Mouse (Mus musculus) limb, embryonic 14.5 days (tissue): ENCODE results near the gene Hoxc10. TPM values are rescaled to one million over a fixed set of nuclear protein-coding genes. Genes with fewer than 3 reads are reported as not detected.

Experiments
- ATAC-seq: fragments of 200-750 bp; cut with Nextera tagmentation; 2 replicates; pipeline ENCODE4 v1.8.0; 2017; ENCODE audit warnings: low read depth, moderate number of reproducible peaks, moderate TSS enrichment; ENCODE audit not compliant: low FRiP score
- DNase-seq: peaks from one replicate; pipeline ENCODE4 v3.0.0-alpha.2; 2015; ENCODE audit warnings: low spot score
- H3K27ac ChIP-seq: fragments of 300-500 bp; sonication (generic); replicated peaks from 2 replicates; pipeline ENCODE4 v1.5.1; 2014; ENCODE audit warnings: low read depth, mild to moderate bottlenecking, low read length, moderate library complexity, mixed read lengths
- H3K27me3 ChIP-seq: fragments of 300-500 bp; sonication (generic); 2 replicates; pipeline ENCODE4 v1.6.1; 2014; ENCODE audit warnings: low read length, mixed read lengths; ENCODE audit not compliant: control insufficient read depth, insufficient read depth
- H3K36me3 ChIP-seq: fragments of 300-500 bp; sonication (generic); 2 replicates; pipeline ENCODE4 v1.6.1; 2014; ENCODE audit warnings: mild to moderate bottlenecking, low read length, moderate library complexity, mixed read lengths; ENCODE audit not compliant: control insufficient read depth, insufficient read depth
- H3K4me1 ChIP-seq: fragments of 300-500 bp; sonication (generic); 2 replicates; pipeline ENCODE4 v1.6.1; 2014; ENCODE audit warnings: antibody characterized with exemption, low read length, mixed read lengths; ENCODE audit not compliant: control insufficient read depth, insufficient read depth
- H3K4me2 ChIP-seq: fragments of 300-500 bp; sonication (generic); replicated peaks from 2 replicates; pipeline ENCODE4 v1.6.1; 2014; ENCODE audit warnings: low read depth, mild to moderate bottlenecking, low read length, moderate library complexity; ENCODE audit not compliant: severe bottlenecking
- H3K4me3 ChIP-seq: fragments of 300-500 bp; sonication (generic); replicated peaks from 2 replicates; pipeline ENCODE4 v1.5.1; 2014; ENCODE audit warnings: low read length
- H3K9ac ChIP-seq: fragments of 300-500 bp; sonication (generic); 2 replicates; pipeline ENCODE4 v1.6.1; 2014; ENCODE audit warnings: mild to moderate bottlenecking, low read depth, low read length, moderate library complexity; ENCODE audit not compliant: severe bottlenecking
- H3K9me3 ChIP-seq: fragments of 300-500 bp; sonication (generic); 2 replicates; pipeline ENCODE4 v1.6.1; 2016; ENCODE audit warnings: low read length; ENCODE audit not compliant: control insufficient read depth
- POLR2A ChIP-seq: fragments of 200-500 bp; IDR thresholded peaks from 2 replicates; pipeline ENCODE4 v1.8.0; 2012; ENCODE audit warnings: inconsistent platforms, mild to moderate bottlenecking, moderate library complexity, borderline replicate concordance; ENCODE audit not compliant: insufficient read depth, insufficient read length; ENCODE audit errors: extremely low read depth
- WGBS: fragments of 180-500 bp; shearing (Covaris S2); extraction: QIAGEN DNeasy Blood & Tissue Kit; methylation state at CpG from one replicate; pipeline ENCODE4 v1.1.7; 2014; 5-methylcytosine and 5-hydroxymethylcytosine counted together
- polyA plus RNA-seq, 2 experiments: library from polyadenylated mRNA; depleted of rRNA in 1 of 2; stranded (reverse) in 1 of 2; unstranded in 1 of 2; fragments of >200 nt; fragmentation: Nextera tagmentation in 1 of 2; extraction: Ambion mirVana in 1 of 2; gene quantifications; 2 replicates each; pipeline versions ENCODE4 v1.2.1 to v1.2.3; 2012 to 2014

Hoxc10 gene
- polyA plus RNA-seq, 2 experiments = 5.8 to 14.3 TPM

GRCm38 (mm10) chr15:102931706-102932358 is 34.8 kb upstream of the Hoxc10 start:
- Histone ChIP-seq H3K36me3 (no peaks in the 10 kb centered on the region), H3K4me2 (no peak overlapping the region), H3K4me1 (no peaks in the 10 kb centered on the region), H3K9me3 (no peaks in the 10 kb centered on the region), H3K9ac (no peak overlapping the region), H3K27ac (no peak overlapping the region), H3K27me3 (peaks cover 98% of the 10 kb centered on the region), H3K4me3 (no peak overlapping the region)
- WGBS = 2% methylated on average over 23 of the region's 23 CpGs
- ATAC-seq = no peak
- no peak for DNase-seq
- TF ChIP-seq POLR2A = no peak

GRCm38 (mm10) chr15:102934438-102934837 is 32.2 kb upstream of the Hoxc10 start:
- H3K36me3 ChIP-seq = no peaks in the 10 kb centered on the region
- WGBS = 2% methylated on average over 12 of the region's 12 CpGs
- TF ChIP-seq POLR2A = no peak
- ATAC-seq (no peak), DNase-seq (no peak)
- peaks cover 3% of the 10 kb centered on the region for H3K4me1 ChIP-seq
- H3K27ac ChIP-seq = no peak overlapping the region
- H3K9ac ChIP-seq = no peak overlapping the region
- H3K4me3 ChIP-seq = no peak overlapping the region
- no peaks in the 10 kb centered on the region for H3K9me3 ChIP-seq
- peak overlapping the region; percentile 32; the same call in 1 of the 2 replicates for H3K4me2 ChIP-seq
- peaks cover 99% of the 10 kb centered on the region for H3K27me3 ChIP-seq

GRCm38 (mm10) chr15:102934897-102935296 is 31.7 kb upstream of the Hoxc10 start:
- no peak overlapping the region for H3K27ac ChIP-seq
- no peak for TF ChIP-seq POLR2A
- H3K9ac ChIP-seq = no peak overlapping the region
- peaks cover 100% of the 10 kb centered on the region for H3K27me3 ChIP-seq
- ATAC-seq = no peak
- peaks cover 5% of the 10 kb centered on the region for H3K4me1 ChIP-seq
- no peak for DNase-seq
- 0% methylated on average over 26 of the region's 27 CpGs for WGBS
- peak overlapping the region; percentile 32 for H3K4me2 ChIP-seq
- no peaks in the 10 kb centered on the region for H3K36me3 ChIP-seq
- H3K4me3 ChIP-seq = peak overlapping the region; percentile 21
- no peaks in the 10 kb centered on the region for H3K9me3 ChIP-seq

GRCm38 (mm10) chr15:102936279-102936972 is 30.2 kb upstream of the Hoxc10 start, which contains the start of gene Hoxc12:
TSS of gene Hoxc12 (plus strand) at chr15:102936757.
- no peaks in the 10 kb centered on the region for H3K36me3 ChIP-seq
- WGBS = 5% methylated on average over 31 of the region's 31 CpGs
- H3K27ac ChIP-seq = no peak within 1 kb of the TSS
- H3K4me2 ChIP-seq = peak within 1 kb of the TSS; percentile 18; the same call in 1 of the 2 replicates
- no peaks in the 10 kb centered on the region for H3K9me3 ChIP-seq
- peaks cover 5% of the 10 kb centered on the region for H3K4me1 ChIP-seq
- no peak for TF ChIP-seq POLR2A
- ATAC-seq (no peak), DNase-seq (no peak)
- H3K9ac ChIP-seq = no peak within 1 kb of the TSS
- H3K4me3 ChIP-seq = peak within 1 kb of the TSS; percentile 31
- H3K27me3 ChIP-seq = peaks cover 100% of the 10 kb centered on the region

DNA sequence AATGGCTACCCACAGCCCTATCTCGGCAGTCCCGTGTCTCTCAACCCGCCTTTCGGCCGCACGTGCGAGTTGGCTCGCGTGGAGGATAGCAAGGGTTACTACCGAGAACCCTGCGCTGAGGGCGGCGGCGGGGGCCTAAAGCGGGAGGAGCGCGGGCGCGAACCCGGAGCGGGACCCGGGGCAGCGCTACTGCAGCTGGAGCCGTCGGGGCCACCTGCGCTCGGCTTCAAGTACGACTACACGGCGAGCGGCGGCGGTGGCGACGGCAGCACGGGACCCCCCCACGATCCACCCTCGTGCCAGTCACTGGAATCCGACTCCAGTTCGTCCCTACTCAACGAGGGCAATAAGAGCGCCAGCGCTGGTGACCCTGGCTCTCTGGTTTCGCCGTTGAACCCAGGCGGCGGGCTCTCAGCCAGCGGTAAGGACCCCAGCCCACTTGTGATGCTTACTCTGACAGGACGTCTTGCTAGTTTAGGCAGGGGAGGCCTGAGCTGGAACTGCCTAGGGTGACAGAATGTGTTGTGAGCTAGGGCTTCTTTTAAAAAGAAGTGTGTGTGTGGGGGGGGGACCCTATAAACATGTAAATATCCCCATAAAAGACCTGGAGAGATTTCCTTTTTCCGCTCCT is 29.4 kb upstream of the Hoxc10 start:
- no peak overlapping the region for H3K9ac ChIP-seq
- peak overlapping the region; percentile 31 for H3K4me3 ChIP-seq
- peaks cover 100% of the 10 kb centered on the region for H3K27me3 ChIP-seq
- DNase-seq = no peak
- peak overlapping the region; percentile 18; the same call in 1 of the 2 replicates for H3K4me2 ChIP-seq
- WGBS = 1% methylated on average over 35 of the region's 50 CpGs
- TF ChIP-seq POLR2A = no peak
- H3K9me3 ChIP-seq = no peaks in the 10 kb centered on the region
- H3K36me3 ChIP-seq = no peaks in the 10 kb centered on the region
- H3K27ac ChIP-seq = no peak overlapping the region
- peaks cover 5% of the 10 kb centered on the region for H3K4me1 ChIP-seq
- ATAC-seq = no peak
